Mouse (Mus musculus) heart, adult 9 months (tissue): ENCODE results near the gene Gm281.

ENCODE experiments used
- DNase-seq, 2 experiments: peaks; one replicate each; pipeline ENCODE4 v3.0.0; 2022; ENCODE audit warnings: low spot score in 2 of 2

The Gm281 gene

GRCm38 (mm10) chr14:13812801-13813479, 101.3 kb downstream of the Gm281 start:
- no peak for DNase-seq

DNA sequence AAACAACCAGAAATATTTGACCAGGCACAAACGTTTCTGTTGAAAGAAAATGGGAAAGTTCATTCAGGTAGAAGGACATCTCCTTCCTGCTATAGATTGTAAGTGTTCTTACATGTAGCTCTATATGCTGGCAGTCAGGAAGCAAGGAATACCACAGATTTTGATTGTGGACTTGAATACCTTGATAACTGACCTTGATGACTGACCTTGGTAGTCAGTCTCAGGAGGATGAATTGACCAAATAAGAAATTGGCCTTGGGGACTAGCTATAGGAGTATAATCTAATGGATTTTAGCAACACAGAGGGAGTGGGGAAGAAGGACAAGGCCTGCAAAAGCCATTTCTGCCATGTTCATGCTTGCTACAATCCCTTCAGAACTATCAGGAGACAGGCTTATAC, 123.8 kb downstream of the Gm281 start:
- no peak for DNase-seq

DNA sequence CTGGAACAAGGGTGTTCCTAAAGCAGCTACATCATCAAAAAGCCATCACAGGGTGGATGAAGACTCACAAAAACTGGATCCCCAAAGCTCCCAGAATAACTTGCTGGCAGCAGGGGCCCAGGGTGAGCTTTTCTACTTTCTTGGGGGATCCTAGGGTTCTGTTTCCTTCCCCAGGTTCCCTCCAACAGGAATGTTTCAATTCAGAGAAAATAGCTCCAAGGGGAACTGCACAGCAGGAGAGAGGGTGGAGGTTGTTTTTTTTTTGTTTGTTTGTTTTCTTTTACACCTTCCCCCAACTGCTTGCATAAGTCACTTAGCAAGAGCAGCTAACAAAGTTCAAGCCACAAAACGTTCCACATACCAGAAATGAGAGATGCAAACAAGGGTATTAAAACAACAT, 124.3 kb downstream of the Gm281 start:
- DNase-seq, result no peak

DNA sequence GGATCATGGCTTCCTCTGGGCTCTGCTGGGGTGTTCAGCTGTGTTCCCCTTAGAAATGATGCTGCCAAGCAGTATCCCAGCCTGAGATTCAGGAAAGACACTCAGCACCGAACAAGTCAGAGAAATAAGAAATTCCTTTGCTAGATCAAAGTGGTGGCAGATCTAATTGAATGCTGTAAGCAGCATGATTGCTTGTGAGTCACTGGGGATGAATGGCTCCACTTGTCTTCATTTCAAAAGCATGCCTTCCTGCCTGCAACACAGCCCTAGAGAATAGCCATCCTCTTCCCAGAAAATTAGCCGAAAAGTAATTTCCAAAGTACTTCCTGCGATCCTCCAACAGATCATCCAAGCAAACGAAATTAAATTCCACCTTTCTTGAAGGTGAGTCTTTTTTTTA, 131.3 kb downstream of the Gm281 start:
- no peak for DNase-seq

DNA sequence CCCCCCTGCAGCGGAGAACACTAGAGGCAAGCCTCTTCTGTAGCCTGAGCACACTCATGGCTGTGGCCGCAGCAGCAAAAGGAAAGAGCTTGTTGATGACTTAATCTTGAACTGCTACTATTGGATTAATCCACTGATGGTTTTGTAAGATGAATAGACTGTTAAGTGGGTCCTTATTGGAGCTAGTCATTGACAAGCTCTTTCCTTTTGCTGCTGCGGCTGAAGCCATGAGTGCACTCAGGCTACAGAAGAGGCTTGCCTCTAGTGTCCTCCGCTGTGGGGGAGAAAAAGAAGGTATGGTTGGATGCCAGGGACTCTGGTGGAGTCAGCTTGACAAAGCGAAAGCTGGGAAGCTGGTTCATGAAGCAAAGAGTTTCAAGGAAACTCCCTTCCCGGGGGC, 135.9 kb downstream of the Gm281 start:
- no peak for DNase-seq

GRCm38 (mm10) chr14:13771163-13771562, 143.1 kb downstream of the Gm281 start:
- DNase-seq, result no peak

- no peak for DNase-seq
Measured at GRCm38 (mm10) chr14:13770686-13771085, 143.6 kb downstream of the Gm281 start.
